ENCODE assay signal across 8 mouse cellular contexts in the genomic region with DNA sequence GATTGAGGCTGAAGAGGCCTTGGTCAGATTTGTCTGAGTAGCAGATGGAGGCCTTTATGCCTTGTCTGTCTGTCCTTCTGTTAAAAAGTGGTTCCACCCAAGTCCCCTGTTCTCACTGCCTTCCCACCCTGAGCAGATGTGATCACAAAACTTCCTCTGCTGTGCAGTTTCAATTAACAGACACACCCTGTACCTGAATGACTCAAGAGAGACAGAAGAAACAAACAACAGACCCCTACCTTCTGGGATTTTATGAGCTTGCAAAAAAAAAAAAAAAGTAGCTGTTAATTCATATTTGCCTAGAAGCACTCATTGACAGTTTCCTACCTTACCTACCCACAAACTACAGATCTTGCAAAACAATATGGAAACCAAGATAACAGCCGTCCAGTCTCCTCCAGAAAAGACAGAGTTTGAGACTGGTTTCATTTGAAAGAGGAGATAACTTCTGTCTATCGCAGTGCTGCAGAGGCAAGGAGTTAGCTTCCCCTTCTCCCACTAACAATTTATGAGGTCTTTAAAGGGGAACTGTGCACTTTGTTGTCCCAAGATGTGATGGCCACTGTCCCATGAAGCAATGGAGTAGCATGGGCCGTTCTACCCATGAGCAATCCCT. TPM values are rescaled to one million over a fixed set of nuclear protein-coding genes. Genes with fewer than 3 reads are reported as not detected.
DNase-seq lines count a peak whose midpoint lies in the region; ATAC-seq and TF ChIP-seq lines count a peak whose summit lies in the region.

No protein-coding gene starts in this region.

- H3K36me3 ChIP-seq in lung, embryonic 15.5 days = no peaks in the 10 kb centered on the region
- H3K36me3 ChIP-seq in intestine, postnatal 0 days (ENCODE audit: control insufficient read depth, insufficient read depth) = no peaks in the 10 kb centered on the region
- no peaks in the 10 kb centered on the region for H3K36me3 ChIP-seq in neural tube, embryonic 14.5 days (ENCODE audit: control insufficient read depth, insufficient read depth, low read length)

- H3K9ac ChIP-seq in lung, embryonic 15.5 days = peak overlapping the region; percentile 74
- no peak overlapping the region for H3K9ac ChIP-seq in intestine, postnatal 0 days (ENCODE audit: low read depth, low read length)
- H3K9ac ChIP-seq in neural tube, embryonic 14.5 days (replicated peaks; ENCODE audit: low read depth, low read length) = no peak overlapping the region

- no peaks in the 10 kb centered on the region; the same call in 1 of the 2 replicates for H3K27me3 ChIP-seq in lung, embryonic 15.5 days
- no peaks in the 10 kb centered on the region for H3K27me3 ChIP-seq in intestine, postnatal 0 days (replicated peaks; ENCODE audit: control insufficient read depth, insufficient read depth, low read length)
- H3K27me3 ChIP-seq in neural tube, embryonic 14.5 days (ENCODE audit: control insufficient read depth, insufficient read depth, low read length) = no peaks in the 10 kb centered on the region

- H3K4me3 ChIP-seq in lung, embryonic 15.5 days = peak overlapping the region; percentile 63
- peak overlapping the region; percentile 84; the same call in 1 of the 2 replicates for H3K4me3 ChIP-seq in embryonic fibroblast, embryonic 13.5 days (ENCODE audit: insufficient read depth, low read length)
- H3K4me3 ChIP-seq in intestine, postnatal 0 days (ENCODE audit: low read depth, low read length) = peak overlapping the region; percentile 53; the same call in 1 of the 2 replicates
- no peak overlapping the region for H3K4me3 ChIP-seq in neural tube, embryonic 14.5 days (ENCODE audit: low read depth, low read length)

- H3K27ac ChIP-seq in lung, embryonic 15.5 days = peak overlapping the region; percentile 86; the same call in 1 of the 2 replicates
- H3K27ac ChIP-seq in embryonic fibroblast, embryonic 13.5 days (ENCODE audit: insufficient read depth, low read length) = no peak overlapping the region
- no peak overlapping the region for H3K27ac ChIP-seq in intestine, postnatal 0 days (ENCODE audit: low read depth, low read length)
- no peak overlapping the region; the same call in 1 of the 2 replicates for H3K27ac ChIP-seq in neural tube, embryonic 14.5 days (ENCODE audit: low read depth, low read length)

- DNase-seq in lung, postnatal 4 days = no peak
- no peak for DNase-seq in thymus, postnatal 36 days
- DNase-seq in ovary, postnatal 14 days (ENCODE audit: low spot score) = no peak
- no peak for DNase-seq in adrenal gland, postnatal 14 days

- H3K9me3 ChIP-seq in lung, embryonic 15.5 days = no peaks in the 10 kb centered on the region
- H3K9me3 ChIP-seq in intestine, postnatal 0 days (ENCODE audit: control insufficient read depth) = no peaks in the 10 kb centered on the region
- no peaks in the 10 kb centered on the region for H3K9me3 ChIP-seq in neural tube, embryonic 14.5 days (ENCODE audit: control insufficient read depth, low read length)

- no peak for ATAC-seq in lung, embryonic 15.5 days (ENCODE audit: borderline replicate concordance, extremely low read depth, low FRiP score, low TSS enrichment)
- no peak for ATAC-seq in intestine, postnatal 0 days
- ATAC-seq in neural tube, embryonic 14.5 days (ENCODE audit: low read depth) = no peak

- no peak for TF ChIP-seq CTCF in embryonic fibroblast, embryonic 13.5 days (IDR thresholded peaks at IDR 0.05; ENCODE audit: borderline replicate concordance, insufficient read depth, low read length)
- TF ChIP-seq CTCF in intestine, postnatal 0 days (IDR thresholded peaks at IDR 0.05; ENCODE audit: low read depth) = no peak

- peaks cover 10% of the 10 kb centered on the region for H3K4me1 ChIP-seq in lung, embryonic 15.5 days
- no peaks in the 10 kb centered on the region for H3K4me1 ChIP-seq in embryonic fibroblast, embryonic 13.5 days (ENCODE audit: control insufficient read depth, insufficient read depth, low read length)
- H3K4me1 ChIP-seq in intestine, postnatal 0 days (replicated peaks; ENCODE audit: control insufficient read depth, insufficient read depth, low read length) = no peaks in the 10 kb centered on the region
- no peaks in the 10 kb centered on the region for H3K4me1 ChIP-seq in neural tube, embryonic 14.5 days (ENCODE audit: control insufficient read depth, insufficient read depth, low read length)

- WGBS in lung, embryonic 15.5 days = 75% methylated on average over 3 of the region's 3 CpGs
- WGBS in intestine, postnatal 0 days = 77% methylated on average over 3 of the region's 3 CpGs
- WGBS in neural tube, embryonic 14.5 days = 82% methylated on average over 3 of the region's 3 CpGs

- H3K4me2 ChIP-seq in lung, embryonic 15.5 days = peak overlapping the region; percentile 90
- H3K4me2 ChIP-seq in intestine, postnatal 0 days (replicated peaks; ENCODE audit: low read depth) = peak overlapping the region; percentile 87
- H3K4me2 ChIP-seq in neural tube, embryonic 14.5 days (ENCODE audit: low read depth, low read length) = peak overlapping the region; percentile 79

- TF ChIP-seq POLR2A in embryonic fibroblast, embryonic 13.5 days (IDR thresholded peaks at IDR 0.05; ENCODE audit: low read depth, low read length) = no peak

RNA-seq across cellular contexts. Expression of a gene that starts 1.1 kb away (rescaled TPM):
- 32.0 and 34.2 TPM in 2 replicates for polyA plus RNA-seq in lung, embryonic 15.5 days (2015; fragmentation: Nextera tagmentation; extraction: Ambion mirVana)
- polyA plus RNA-seq in embryonic fibroblast, embryonic 13.5 days (2011; ENCODE audit: insufficient read length, low read depth, missing spikeins) = 28.7 and 29.9 TPM in 2 replicates
- polyA plus RNA-seq in intestine, postnatal 0 days (2015; fragmentation: Nextera tagmentation; extraction: Ambion mirVana) = 7.6 and 8.3 TPM in 2 replicates
- polyA plus RNA-seq in neural tube, embryonic 14.5 days (2014; fragmentation: Nextera tagmentation; extraction: Ambion mirVana) = 29.1 and 30.2 TPM in 2 replicates
- total RNA-seq in adrenal gland, postnatal 14 days (2021) = 50.8 and 66.3 TPM in 2 replicates
